Mouse (Mus musculus): Measurements from ENCODE around the gene Khdc4.
"Not testable (repeated sequence)": the region's sequence is repeated elsewhere in the genome, so short reads cannot be mapped to it uniquely, and the experiment has no call there.

The Khdc4 gene

GRCm38 (mm10) chr3:88655619-88656018, 30.0 kb upstream of the Khdc4 start:
- no peak for DNase-seq (ENCODE audit: low read depth, low spot score)

GRCm38 (mm10) chr3:88658441-88659127, 27.0 kb upstream of the Khdc4 start:
- no peak for DNase-seq (ENCODE audit: low read depth, low spot score)

GRCm38 (mm10) chr3:88659798-88660197, 25.8 kb upstream of the Khdc4 start:
- no peak for DNase-seq (ENCODE audit: low read depth, low spot score)

- DNase-seq (ENCODE audit: low read depth, low spot score) = no peak
These were observed 21.5 kb upstream of the Khdc4 start for GRCm38 (mm10) chr3:88664095-88664494.

GRCm38 (mm10) chr3:88677399-88677798, 8.2 kb upstream of the Khdc4 start:
- DNase-seq (ENCODE audit: low read depth, low spot score) = peak; percentile 82

GRCm38 (mm10) chr3:88683814-88684213, 1.8 kb upstream of the Khdc4 start:
- DNase-seq (ENCODE audit: low read depth, low spot score) = no peak

GRCm38 (mm10) chr3:88684236-88684979, 1.2 kb upstream of the Khdc4 start:
- DNase-seq (ENCODE audit: low read depth, low spot score) = no peak

- DNase-seq (ENCODE audit: low read depth, low spot score) = peak; percentile 77
These were observed 402 bp downstream of the Khdc4 start for GRCm38 (mm10) chr3:88685958-88686451.

GRCm38 (mm10) chr3:88686734-88687611, 1.4 kb downstream of the Khdc4 start:
- DNase-seq (ENCODE audit: low read depth, low spot score) = no peak

GRCm38 (mm10) chr3:88689079-88689478, 3.5 kb downstream of the Khdc4 start:
- no peak for DNase-seq (ENCODE audit: low read depth, low spot score)

GRCm38 (mm10) chr3:88695545-88695944, 9.9 kb downstream of the Khdc4 start:
- peak; percentile 30 for DNase-seq (ENCODE audit: low read depth, low spot score)

GRCm38 (mm10) chr3:88698051-88698450, 12.4 kb downstream of the Khdc4 start:
- DNase-seq (ENCODE audit: low read depth, low spot score) = no peak

- no peak for DNase-seq (ENCODE audit: low read depth, low spot score)
These were observed 13.2 kb downstream of the Khdc4 start for GRCm38 (mm10) chr3:88698834-88699233.

- DNase-seq (ENCODE audit: low read depth, low spot score) = no peak
These were observed 14.6 kb downstream of the Khdc4 start for GRCm38 (mm10) chr3:88700247-88700646.

GRCm38 (mm10) chr3:88701222-88701621, 15.6 kb downstream of the Khdc4 start:
- DNase-seq (ENCODE audit: low read depth, low spot score) = no peak

- no peak for DNase-seq (ENCODE audit: low read depth, low spot score)
These were observed 28.1 kb downstream of the Khdc4 start for GRCm38 (mm10) chr3:88713709-88714108.

GRCm38 (mm10) chr3:88714725-88715124, 29.1 kb downstream of the Khdc4 start:
- DNase-seq (ENCODE audit: low read depth, low spot score) = no peak

- not testable (repeated sequence) for DNase-seq (ENCODE audit: low read depth, low spot score)
These were observed 30.1 kb downstream of the Khdc4 start for GRCm38 (mm10) chr3:88715716-88716115.

- peak; percentile 76 for DNase-seq (ENCODE audit: low read depth, low spot score)
These were observed 31.0 kb downstream of the Khdc4 start, which contains the start of gene Rit1 for GRCm38 (mm10) chr3:88716399-88717197. TSS of gene Rit1 (plus strand) at chr3:88716838.

- no peak for DNase-seq (ENCODE audit: low read depth, low spot score)
These were observed 31.7 kb downstream of the Khdc4 start for GRCm38 (mm10) chr3:88717198-88717798.

- no peak for DNase-seq (ENCODE audit: low read depth, low spot score)
These were observed 32.2 kb downstream of the Khdc4 start for GRCm38 (mm10) chr3:88717831-88718230.
